Mouse (Mus musculus) duodenum, adult 2 months (tissue): ENCODE results near the gene Gm11568. TPM values are rescaled to one million over a fixed set of nuclear protein-coding genes. Genes with fewer than 3 reads are reported as not detected.

Experiments used
- polyA plus RNA-seq: library from polyadenylated mRNA; depleted of rRNA; stranded (reverse); fragments of >200 nt; gene quantifications from 2 replicates; pipeline ENCODE4 v1.2.3, GENCODE M21; 2012; ENCODE audit warnings: low replicate concordance; rRNA removed

Gm11568 gene
- not detected in 2 replicates for polyA plus RNA-seq

DNA sequence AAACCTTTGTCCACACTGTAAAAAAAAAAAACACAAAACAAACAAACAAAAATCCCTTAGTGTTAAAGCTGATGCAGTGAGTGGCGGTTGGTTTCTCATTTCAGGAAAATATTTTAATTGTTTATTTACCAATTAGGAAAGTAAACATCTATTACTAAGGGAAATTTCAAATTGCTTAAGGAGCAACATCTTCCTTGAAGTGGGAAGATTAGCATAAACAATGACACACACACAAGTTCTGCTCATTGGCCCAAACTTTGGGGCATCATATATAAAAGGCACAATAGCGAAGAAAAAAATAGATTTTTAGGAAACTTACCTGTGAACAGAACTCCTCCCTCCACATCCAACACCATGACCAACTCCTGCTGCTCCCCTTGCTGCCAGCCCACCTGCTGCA is at the start of gene Gm11568:
Gm11568 (plus strand) TSS at position 301 of the 400 bp plus-strand sequence.

DNA sequence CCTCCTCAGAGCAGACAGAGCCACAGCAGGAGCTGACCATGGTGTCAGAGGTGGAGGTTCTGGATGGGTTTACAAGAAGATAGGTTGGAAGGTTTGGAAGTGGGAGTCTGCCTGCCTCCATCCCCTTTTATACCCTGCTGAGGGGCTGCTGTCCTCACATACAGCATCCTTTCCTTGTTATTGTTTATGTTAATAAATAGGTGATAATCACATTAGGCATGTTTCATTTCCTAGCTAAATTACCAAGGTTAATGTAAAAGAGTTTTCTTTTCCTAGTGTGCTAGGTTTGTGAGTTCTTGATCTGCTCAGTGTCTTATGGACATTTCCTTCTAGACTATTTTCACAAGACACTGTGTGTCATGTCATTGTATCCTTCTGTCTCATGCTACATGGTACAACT is 47.9 kb upstream of the Gm11568 start, which contains the start of gene Krtap4-13:
Krtap4-13 (minus strand) TSS at position 101 of the 400 bp plus-strand sequence.

DNA sequence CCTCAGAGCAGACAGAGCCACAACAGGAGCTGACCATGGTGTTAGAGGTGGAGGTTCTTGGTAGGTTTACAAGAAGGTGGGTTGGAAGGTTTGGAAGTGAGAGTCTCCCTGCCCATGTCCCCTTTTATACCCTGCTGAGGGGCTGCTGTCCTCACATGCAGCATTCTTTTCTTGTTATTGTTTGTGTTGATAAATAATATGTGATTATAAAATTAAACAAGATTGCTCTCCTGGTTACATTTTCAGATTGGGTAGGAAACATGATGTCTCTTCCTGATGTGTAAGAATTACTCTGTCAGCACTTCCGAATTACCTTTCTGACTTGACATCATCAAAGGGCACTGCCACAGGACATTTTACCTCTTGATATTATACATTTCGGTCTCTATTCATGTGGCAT is 42.2 kb upstream of the Gm11568 start, which contains the start of gene Gm11564:
Gm11564 (minus strand) TSS at position 101 of the 400 bp plus-strand sequence.

DNA sequence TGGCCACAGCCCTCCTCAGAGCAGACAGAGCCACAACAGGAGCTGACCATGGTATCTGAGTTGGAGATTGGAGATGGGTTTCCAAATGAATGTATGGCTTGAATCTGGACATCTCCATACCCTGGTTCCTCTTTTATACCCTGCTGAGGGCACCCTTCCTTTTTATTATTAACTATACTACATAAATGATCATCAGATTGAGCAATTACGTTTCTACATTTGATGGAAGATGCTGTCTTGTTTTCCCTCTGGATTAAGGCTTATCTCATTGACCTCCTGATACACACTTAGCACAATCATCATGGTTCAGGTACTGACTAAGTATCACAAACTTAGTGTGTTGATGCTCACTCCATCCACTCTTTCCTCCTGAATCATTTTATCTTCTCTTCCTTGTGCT is 19.8 kb upstream of the Gm11568 start, which contains the start of gene 2300003K06Rik:
2300003K06Rik (minus strand) TSS at position 101 of the 400 bp plus-strand sequence.

DNA sequence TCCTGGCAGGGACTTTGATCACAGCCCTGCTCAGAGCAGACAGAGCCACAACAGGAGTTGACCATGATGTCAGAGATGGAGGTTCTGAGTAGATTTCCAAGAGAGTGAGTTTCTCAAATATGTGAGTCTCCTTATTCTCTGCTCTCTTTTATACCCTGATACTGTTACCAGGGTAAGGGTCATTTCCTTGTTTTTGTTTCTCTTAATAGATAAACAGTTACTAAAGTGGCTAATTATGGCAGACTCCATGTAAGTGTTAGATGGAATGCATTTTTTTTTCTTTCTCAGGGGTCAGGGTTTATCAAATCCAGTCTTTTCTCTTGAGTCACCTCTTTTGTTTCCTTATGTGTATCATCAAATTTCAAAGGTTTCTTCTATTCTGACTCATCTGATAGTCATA is 6.2 kb upstream of the Gm11568 start, which contains the start of gene Krtap4-16:
Krtap4-16 (minus strand) TSS at position 101 of the 400 bp plus-strand sequence.

DNA sequence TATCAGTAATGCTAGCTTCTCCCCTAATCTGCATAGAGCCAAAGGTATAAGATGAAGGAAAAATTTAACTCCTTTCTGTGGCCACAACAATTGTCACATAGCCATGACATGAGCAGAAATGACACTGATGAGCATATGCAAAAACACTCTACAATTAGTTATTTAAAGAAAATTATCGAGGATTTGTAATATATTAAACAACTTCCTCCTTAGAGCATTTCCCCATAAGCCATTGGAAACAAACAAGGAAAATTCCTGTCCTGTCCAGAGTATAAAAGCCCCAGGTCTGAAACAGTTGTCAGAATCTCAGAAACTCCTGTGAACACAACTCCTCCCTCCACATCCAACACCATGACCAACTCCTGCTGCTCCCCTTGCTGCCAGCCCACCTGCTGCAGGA is 6.5 kb downstream of the Gm11568 start, which contains the start of gene Gm11559:
Gm11559 (plus strand) TSS at position 301 of the 400 bp plus-strand sequence.

GRCm38 (mm10) chr11:99873089-99873488 is 15.4 kb downstream of the Gm11568 start, which contains the start of gene Krtap9-1:
Gene Krtap9-1 (plus strand): TSS chr11:99873389.

DNA sequence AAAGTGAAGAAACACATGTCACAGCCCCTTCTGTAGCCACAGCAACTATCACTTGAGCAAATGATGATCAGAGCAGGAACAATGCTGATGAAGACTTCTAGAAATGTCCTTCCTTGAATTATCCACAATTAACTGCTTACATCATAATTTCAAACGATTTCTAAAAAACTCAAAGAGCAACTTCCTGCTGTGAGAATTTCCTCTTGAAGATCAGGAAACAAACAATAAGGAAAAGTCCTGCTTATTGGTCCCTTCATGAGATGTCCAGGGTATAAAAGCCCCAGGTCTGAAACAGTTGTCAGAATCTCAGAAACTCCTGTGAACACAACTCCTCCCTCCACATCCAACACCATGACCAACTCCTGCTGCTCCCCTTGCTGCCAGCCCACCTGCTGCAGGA is 21.2 kb downstream of the Gm11568 start, which contains the start of gene Gm11567:
Gm11567 (plus strand) TSS at position 301 of the 400 bp plus-strand sequence.

GRCm38 (mm10) chr11:99907620-99908019 is 49.9 kb downstream of the Gm11568 start, which contains the start of gene Krtap31-1:
Gene Krtap31-1 (plus strand): TSS chr11:99907920.

Other genes starting within 250 kb of the Gm11568 start
- not detected in 2 replicates for gene Gm11937, start 247.7 kb upstream of the Gm11568 start, polyA plus RNA-seq
- 0.27 TPM in 1 of 2 replicates, not detected in the other for gene Krtap2-4, start 243.1 kb upstream of the Gm11568 start, polyA plus RNA-seq
- gene Gm11562, start 237.5 kb upstream of the Gm11568 start, polyA plus RNA-seq: not detected in 2 replicates
- not detected in 2 replicates for gene Krtap4-1, start 229.7 kb upstream of the Gm11568 start, polyA plus RNA-seq
- not detected in 2 replicates for gene Krtap4-2, start 222.8 kb upstream of the Gm11568 start, polyA plus RNA-seq
- gene Krtap4-7, start 213.8 kb upstream of the Gm11568 start, polyA plus RNA-seq: not detected in 2 replicates
- not detected in 2 replicates for gene Gm11555, start 207.7 kb upstream of the Gm11568 start, polyA plus RNA-seq
- gene Gm11563, start 199.0 kb upstream of the Gm11568 start, polyA plus RNA-seq: not detected in 2 replicates
- gene Krtap4-6, start 192.0 kb upstream of the Gm11568 start, polyA plus RNA-seq: not detected in 2 replicates
- gene Gm14190, start 167.2 kb upstream of the Gm11568 start, polyA plus RNA-seq: not detected in 2 replicates
- gene Gm14180, start 123.6 kb upstream of the Gm11568 start, polyA plus RNA-seq: not detected in 2 replicates
- gene Gm11595, start 85.0 kb upstream of the Gm11568 start, polyA plus RNA-seq: not detected in 2 replicates
- gene Krtap4-8, start 77.2 kb upstream of the Gm11568 start, polyA plus RNA-seq: not detected in 2 replicates
- not detected in 2 replicates for gene Krtap4-9, start 72.7 kb upstream of the Gm11568 start, polyA plus RNA-seq
- not detected in 2 replicates for gene Gm11596, start 64.5 kb upstream of the Gm11568 start, polyA plus RNA-seq
- not detected in 2 replicates for gene Gm11569, start 59.0 kb upstream of the Gm11568 start, polyA plus RNA-seq
- not detected in 2 replicates for gene Gm11554, start 53.5 kb upstream of the Gm11568 start, polyA plus RNA-seq
- not detected in 2 replicates for gene Krtap4-13, start 48.0 kb upstream of the Gm11568 start, polyA plus RNA-seq
- gene Gm11564, start 42.3 kb upstream of the Gm11568 start, polyA plus RNA-seq: not detected in 2 replicates
- gene 2300003K06Rik, start 19.9 kb upstream of the Gm11568 start, polyA plus RNA-seq: not detected in 2 replicates
- gene Krtap4-16, start 6.3 kb upstream of the Gm11568 start, polyA plus RNA-seq: 1.4 TPM in 1 of 2 replicates, not detected in the other
- gene Gm11559, start 6.6 kb downstream of the Gm11568 start, polyA plus RNA-seq: not detected in 2 replicates
- gene Krtap9-1, start 15.5 kb downstream of the Gm11568 start, polyA plus RNA-seq: not detected in 2 replicates
- not detected in 2 replicates for gene Gm11567, start 21.3 kb downstream of the Gm11568 start, polyA plus RNA-seq
- gene Krtap31-1, start 50.0 kb downstream of the Gm11568 start, polyA plus RNA-seq: not detected in 2 replicates
- gene Gm11565, start 56.8 kb downstream of the Gm11568 start, polyA plus RNA-seq: not detected in 2 replicates
- gene Krtap31-2, start 78.4 kb downstream of the Gm11568 start, polyA plus RNA-seq: not detected in 2 replicates
- gene Krtap9-5, start 90.6 kb downstream of the Gm11568 start, polyA plus RNA-seq: not detected in 2 replicates
- gene Krtap29-1, start 121.1 kb downstream of the Gm11568 start, polyA plus RNA-seq: not detected in 2 replicates
- gene Krtap16-1, start 128.7 kb downstream of the Gm11568 start, polyA plus RNA-seq: not detected in 2 replicates
- not detected in 2 replicates for gene Krtap17-1, start 136.1 kb downstream of the Gm11568 start, polyA plus RNA-seq
- not detected in 2 replicates for gene Krt33a, start 158.3 kb downstream of the Gm11568 start, polyA plus RNA-seq
- not detected in 2 replicates for gene Krt33b, start 172.0 kb downstream of the Gm11568 start, polyA plus RNA-seq
- gene Krt34, start 183.6 kb downstream of the Gm11568 start, polyA plus RNA-seq: not detected in 2 replicates
- 0.09 and 0.17 TPM in 2 replicates for gene Krt31, start 192.6 kb downstream of the Gm11568 start, polyA plus RNA-seq
- 0.18 TPM in 1 of 2 replicates, not detected in the other for gene Krt32, start 230.3 kb downstream of the Gm11568 start, polyA plus RNA-seq
- gene Krt35, start 238.3 kb downstream of the Gm11568 start, polyA plus RNA-seq: not detected in 2 replicates
- 0.11 TPM in 1 of 2 replicates, not detected in the other for gene Krt36, start 247.7 kb downstream of the Gm11568 start, polyA plus RNA-seq